In the genomic region with DNA sequence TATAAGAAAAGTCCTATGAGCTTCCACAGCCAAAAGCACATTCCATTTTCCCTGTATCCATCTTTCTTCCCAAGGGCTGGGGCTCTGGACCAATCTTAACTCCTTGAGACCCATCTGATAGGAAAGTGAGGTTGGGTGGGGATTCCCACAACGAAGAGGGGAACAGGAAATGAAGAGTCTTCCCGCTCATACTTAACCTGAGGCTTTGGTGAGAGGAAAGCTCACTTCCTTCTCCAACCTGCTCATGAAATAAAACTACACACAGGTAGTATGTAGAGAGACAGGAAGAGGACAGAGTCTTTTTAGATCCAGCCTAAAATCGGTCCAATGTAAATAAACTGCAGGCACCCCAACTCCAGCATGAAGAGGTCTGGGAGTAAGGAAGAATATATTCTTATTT, we compare ENCODE assay signal across 30 mouse cellular contexts. TPM values are rescaled to one million over a fixed set of nuclear protein-coding genes. Genes with fewer than 3 reads are reported as not detected.
"Had no signal": no experiment of that assay in that cellular context is flagged by ENCODE, and none has a peak within 500 bp of the region (broad histone marks: within the 10 kb centered on the region; RNA-seq: fewer than 3 reads in every experiment).

No protein-coding gene starts in this region.

- H3K27ac ChIP-seq: gastrocnemius, adult 2 months; heart, embryonic 10.5 days; hindbrain, embryonic 10.5 days; hindbrain, embryonic 12.5 days; hindbrain, embryonic 14.5 days; intestine, embryonic 15.5 days; layer of hippocampus, adult 2 months; left cerebral cortex, adult 2 months; limb, embryonic 10.5 days; limb, embryonic 12.5 days; liver, embryonic 13.5 days had no signal

- H3K36me3 ChIP-seq: heart, embryonic 10.5 days; hindbrain, embryonic 12.5 days; intestine, embryonic 15.5 days; limb, embryonic 10.5 days; limb, embryonic 12.5 days; liver, embryonic 13.5 days had no signal

- DNase-seq: gastrocnemius, adult 2 months; gastrocnemius, postnatal 10 days; gastrocnemius, postnatal 36 days; heart, postnatal 10 days; heart, postnatal 4 days; kidney, adult 18-20 months; kidney, adult 8-10 months; kidney, postnatal 10 days; kidney, postnatal 25 days; kidney, postnatal 4 days; liver; liver, embryonic 13.5 days had no signal

- H3K27me3 ChIP-seq: heart, embryonic 12.5 days; hindbrain, embryonic 12.5 days; intestine, embryonic 15.5 days; limb, embryonic 12.5 days; liver, embryonic 13.5 days had no signal

- H3K4me1 ChIP-seq: hindbrain, embryonic 10.5 days; hindbrain, embryonic 12.5 days; intestine, embryonic 15.5 days; limb, embryonic 10.5 days; limb, embryonic 12.5 days; liver, embryonic 13.5 days had no signal

- H3K9ac ChIP-seq: heart, embryonic 12.5 days; hindbrain, embryonic 12.5 days; hindbrain, embryonic 14.5 days; intestine, embryonic 15.5 days; limb, embryonic 12.5 days; liver, embryonic 13.5 days had no signal

- ATAC-seq: hindbrain, embryonic 16.5 days; intestine, embryonic 15.5 days; intestine, postnatal 0 days had no signal

- H3K4me2 ChIP-seq: heart, embryonic 12.5 days; hindbrain, embryonic 12.5 days; hindbrain, embryonic 14.5 days; intestine, embryonic 15.5 days; limb, embryonic 12.5 days; liver, embryonic 11.5 days; liver, embryonic 13.5 days had no signal

- H3K9me3 ChIP-seq: heart, embryonic 10.5 days; heart, embryonic 12.5 days; hindbrain, embryonic 10.5 days; hindbrain, embryonic 12.5 days; intestine, embryonic 15.5 days; limb, embryonic 10.5 days; limb, embryonic 12.5 days; liver, embryonic 13.5 days had no signal

- H3K4me3 ChIP-seq: gastrocnemius, adult 2 months; heart, embryonic 10.5 days; heart, embryonic 12.5 days; hindbrain, embryonic 10.5 days; hindbrain, embryonic 12.5 days; intestine, embryonic 15.5 days; layer of hippocampus, adult 2 months; left cerebral cortex, adult 2 months; limb, embryonic 10.5 days; limb, embryonic 12.5 days; liver, embryonic 13.5 days had no signal

RNA-seq across cellular contexts. Expression of gene Tigit, which starts 17.0 kb away (rescaled TPM):
- polyA plus RNA-seq: frontal cortex, adult 2 months; heart, embryonic 10.5 days; heart, embryonic 12.5 days; heart, embryonic 14.5 days; hindbrain, embryonic 10.5 days; hindbrain, embryonic 12.5 days; hindbrain, embryonic 14.5 days; hindbrain, embryonic 16.5 days; intestine, embryonic 15.5 days; intestine, postnatal 0 days; kidney, embryonic 14.5 days; kidney, embryonic 16.5 days; limb, embryonic 10.5 days; limb, embryonic 12.5 days; limb, embryonic 14.5 days; liver, embryonic 11.5 days; liver, embryonic 13.5 days had no signal
